Mouse (Mus musculus) heart, adult 2 months (tissue): ENCODE data around the gene Ahctf1.

ENCODE experiments used
- CTCF ChIP-seq: fragments of 200-600 bp; IDR thresholded peaks from 2 replicates; pipeline ENCODE4 v1.8.1; 2022; ENCODE audit warnings: antibody characterized with exemption, mild to moderate bottlenecking, moderate library complexity
- POLR2A ChIP-seq: fragments of 200-500 bp; IDR thresholded peaks from 2 replicates; pipeline ENCODE4 v1.6.1; 2011; ENCODE audit warnings: mild to moderate bottlenecking, low read depth, low read length, control low read depth; ENCODE audit not compliant: insufficient read depth

DNA sequence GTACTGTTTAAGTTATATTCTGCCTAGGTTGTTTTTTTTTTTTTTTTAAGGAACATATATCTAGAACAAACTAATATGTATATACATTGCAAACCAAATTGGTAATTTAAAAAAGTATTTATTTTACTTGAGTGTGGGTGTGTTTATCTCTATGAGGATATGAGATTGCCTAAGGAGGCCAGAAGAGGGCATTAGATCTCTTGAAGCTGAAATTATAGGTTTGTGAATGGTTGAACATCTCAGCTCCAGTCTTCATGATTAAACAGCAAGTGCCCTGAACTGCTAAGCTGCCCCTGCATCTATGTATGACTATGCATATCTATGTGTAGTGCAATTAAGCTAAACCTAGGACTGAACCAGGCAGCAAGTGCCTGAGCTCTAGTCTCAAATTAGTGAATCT lies 4.7 kb downstream of the Ahctf1 start:
- TF ChIP-seq POLR2A, result no peak
- TF ChIP-seq CTCF, result peak; percentile 25; the same call in 1 of the 2 replicates
